Comparison of ENCODE assay signal across 8 mouse cellular contexts in genomic region chr11:119227591-119227990, GRCm38 (mm10). TPM values are rescaled to one million over a fixed set of nuclear protein-coding genes. Genes with fewer than 3 reads are reported as not detected.
DNase-seq lines count a peak whose midpoint lies in the region; ATAC-seq and TF ChIP-seq lines count a peak whose summit lies in the region.

No protein-coding gene starts in this region.

- H3K27me3 ChIP-seq in erythroblast, embryonic 14.5 days (ENCODE audit: control insufficient read depth), result peaks cover 57% of the 10 kb centered on the region
- 0 out of 2 replicates have a peak, but pooled peaks cover 3% of the 10 kb centered on the region for H3K27me3 ChIP-seq in ES-Bruce4 (ENCODE audit: control insufficient read depth, insufficient read depth, low read length, poor library complexity, severe bottlenecking)
- H3K27me3 ChIP-seq in heart, embryonic 15.5 days, result peaks cover 11% of the 10 kb centered on the region

- H3K36me3 ChIP-seq in erythroblast, embryonic 14.5 days (ENCODE audit: control insufficient read depth), result no peaks in the 10 kb centered on the region
- H3K36me3 ChIP-seq in ES-Bruce4 (ENCODE audit: control insufficient read depth, insufficient read depth, low read length, poor library complexity, severe bottlenecking), result no peaks in the 10 kb centered on the region
- H3K36me3 ChIP-seq in heart, embryonic 15.5 days, result no peaks in the 10 kb centered on the region
- H3K36me3 ChIP-seq in macrophage (ENCODE audit: inconsistent target), result no peaks in the 10 kb centered on the region

- no peaks in the 10 kb centered on the region for H3K9me3 ChIP-seq in erythroblast, embryonic 14.5 days (ENCODE audit: control insufficient read depth, low read length)
- H3K9me3 ChIP-seq in ES-Bruce4 (replicated peaks; ENCODE audit: control insufficient read depth, insufficient read depth, low read length, poor library complexity, severe bottlenecking), result no peaks in the 10 kb centered on the region
- H3K9me3 ChIP-seq in heart, embryonic 15.5 days (replicated peaks), result no peaks in the 10 kb centered on the region

- 2% methylated on average over 12 of the region's 12 CpGs for WGBS in heart, embryonic 15.5 days
- WGBS in macrophage (ENCODE audit: missing documents), result 1% methylated on average over 12 of the region's 12 CpGs

- no peak for TF ChIP-seq EP300 in ES-Bruce4 (IDR thresholded peaks at IDR 0.05; ENCODE audit: insufficient read depth, low read depth, low read length)

- peak overlapping the region; percentile 64 for H3K9ac ChIP-seq in ES-Bruce4 (ENCODE audit: low read depth, poor library complexity, severe bottlenecking)
- peak overlapping the region; percentile 90 for H3K9ac ChIP-seq in heart, embryonic 15.5 days

- no peak for ATAC-seq in erythroblast, adult 5-6 weeks (replicated peaks; ENCODE audit: low FRiP score, poor library complexity, severe bottlenecking)
- ATAC-seq in heart, embryonic 15.5 days (replicated peaks; ENCODE audit: insufficient number of reproducible peaks, insufficient read depth, low FRiP score, low read depth), result no peak

- TF ChIP-seq POLR2A in ES-Bruce4 (IDR thresholded peaks at IDR 0.05; ENCODE audit: insufficient read depth, low read length), result no peak

- no peak for TF ChIP-seq CTCF in ES-Bruce4 (IDR thresholded peaks at IDR 0.05; ENCODE audit: low read depth, low read length)

- peaks cover 5% of the 10 kb centered on the region; the same call in 1 of the 2 replicates for H3K79me2 ChIP-seq in macrophage (ENCODE audit: inconsistent target)

- no peak for DNase-seq in thymus, postnatal 36 days
- DNase-seq in urinary bladder, postnatal 10 days (ENCODE audit: low spot score), result no peak
- no peak for DNase-seq in kidney, postnatal 10 days

- peak overlapping the region; percentile 99 for H3K4me2 ChIP-seq in heart, embryonic 15.5 days

- H3K27ac ChIP-seq in ES-Bruce4 (ENCODE audit: insufficient read depth, low read length) (no peak overlapping the region), macrophage (no peak overlapping the region)
- H3K27ac ChIP-seq in heart, embryonic 15.5 days, result peak overlapping the region; percentile 75

- peak overlapping the region; percentile 51 for H3K4me3 ChIP-seq in erythroblast, embryonic 14.5 days (replicated peaks)
- H3K4me3 ChIP-seq in ES-Bruce4 (ENCODE audit: low read depth, low read length) (peak overlapping the region; percentile 83), macrophage (ENCODE audit: inconsistent target) (peak overlapping the region; percentile 39)
- H3K4me3 ChIP-seq in heart, embryonic 15.5 days, result peak overlapping the region; percentile 86

- H3K4me1 ChIP-seq in erythroblast, embryonic 14.5 days (ENCODE audit: control insufficient read depth), result peaks cover 14% of the 10 kb centered on the region
- H3K4me1 ChIP-seq in ES-Bruce4 (ENCODE audit: control insufficient read depth, insufficient read depth, low read length), result no peaks in the 10 kb centered on the region
- H3K4me1 ChIP-seq in heart, embryonic 15.5 days (replicated peaks), result peaks cover 40% of the 10 kb centered on the region

RNA-seq across cellular contexts. Expression of gene Tbc1d16, which starts 0.7 kb away (rescaled TPM):
- polyA plus RNA-seq in erythroblast, embryonic 14.5 days (2012), result 0.01 TPM in 2 replicates
- total RNA-seq in erythroblast, adult 5-6 weeks (2015; ENCODE audit: low replicate concordance), result 0.38 TPM in 1 of 2 replicates, not detected in the other
- 0.09 and 0.42 TPM in 2 replicates for total RNA-seq in erythroblast, adult 5-6 weeks (2017; ENCODE audit: low replicate concordance)
- polyA plus RNA-seq in ES-Bruce4 (2011; ENCODE audit: insufficient read depth, insufficient read length, low read depth, missing spikeins), result 15.8 and 15.9 TPM in 2 replicates
- 16.1 and 19.7 TPM in 2 replicates for polyA plus RNA-seq in heart, embryonic 15.5 days (2015; fragmentation: Nextera tagmentation; extraction: Ambion mirVana)
- 10 to 100 TPM in 8 of 26 experiments, 1 to 10 TPM in 18; 1.0 to 19.4 (median 8.6) TPM for total RNA-seq in macrophage (2018; cell fraction: chromatin; rRNA removed)
- 10 to 100 TPM in 1 of 26 experiments, 1 to 10 TPM in 25; 1.7 to 10.2 (median 3.2) TPM for total RNA-seq in macrophage (2018; cell fraction: cytosol; rRNA removed)
- total RNA-seq in macrophage (2018; cell fraction: nucleus; rRNA removed), result 10 to 100 TPM in 9 of 26 experiments, 1 to 10 TPM in 17; 1.7 to 16.9 (median 5.6) TPM
- polyA plus RNA-seq in macrophage (2018), result 3.2 to 6.5 TPM (median 4.1 TPM) in 3 replicates

RNA-seq across cellular contexts. Expression of gene Ccdc40, which starts 0.8 kb away (rescaled TPM):
- 0.07 TPM in 1 of 2 replicates, not detected in the other for polyA plus RNA-seq in erythroblast, embryonic 14.5 days (2012)
- not detected in 2 replicates for total RNA-seq in erythroblast, adult 5-6 weeks (2015; ENCODE audit: low replicate concordance)
- total RNA-seq in erythroblast, adult 5-6 weeks (2017; ENCODE audit: low replicate concordance), result 0.56 and 1.5 TPM in 2 replicates
- polyA plus RNA-seq in ES-Bruce4 (2011; ENCODE audit: insufficient read depth, insufficient read length, low read depth, missing spikeins) (4.1 and 8.1 TPM in 2 replicates), macrophage (2018) (0.67 to 1.2 TPM (median 0.70 TPM) in 3 replicates)
- 1.3 and 2.5 TPM in 2 replicates for polyA plus RNA-seq in heart, embryonic 15.5 days (2015; fragmentation: Nextera tagmentation; extraction: Ambion mirVana)
- total RNA-seq in macrophage (2018; cell fraction: chromatin; rRNA removed), result 1 to 10 TPM in 20 of 26 experiments, under 1 TPM in 5, not detected in 1; 0.25 to 8.4 (median 2.0) TPM
- total RNA-seq in macrophage (2018; cell fraction: cytosol; rRNA removed), result 1 to 10 TPM in 3 of 26 experiments, under 1 TPM in 23; 0.33 to 1.3 (median 0.78) TPM
- 1 to 10 TPM in 13 of 26 experiments, under 1 TPM in 10, not detected in 3; 0.30 to 2.8 (median 1.2) TPM for total RNA-seq in macrophage (2018; cell fraction: nucleus; rRNA removed)

RNA-seq across cellular contexts. Expression of gene Gaa, which starts 40.1 kb away (rescaled TPM):
- polyA plus RNA-seq in erythroblast, embryonic 14.5 days (2012), result 1.2 and 1.5 TPM in 2 replicates
- 4.6 and 10.6 TPM in 2 replicates for total RNA-seq in erythroblast, adult 5-6 weeks (2015; ENCODE audit: low replicate concordance)
- 5.5 and 7.1 TPM in 2 replicates for total RNA-seq in erythroblast, adult 5-6 weeks (2017; ENCODE audit: low replicate concordance)
- polyA plus RNA-seq in ES-Bruce4 (2011; ENCODE audit: insufficient read depth, insufficient read length, low read depth, missing spikeins), result 42.3 and 50.4 TPM in 2 replicates
- 74.7 and 97.9 TPM in 2 replicates for polyA plus RNA-seq in heart, embryonic 15.5 days (2015; fragmentation: Nextera tagmentation; extraction: Ambion mirVana)
- total RNA-seq in macrophage (2018; cell fraction: chromatin; rRNA removed), result 100 to 1,000 TPM in 2 of 26 experiments, 10 to 100 TPM in 24; 22.4 to 108 (median 52.3) TPM
- 100 to 1,000 TPM in 12 of 26 experiments, 10 to 100 TPM in 14; 62.7 to 145 (median 98.3) TPM for total RNA-seq in macrophage (2018; cell fraction: cytosol; rRNA removed)
- 100 to 1,000 TPM in 23 of 26 experiments, 10 to 100 TPM in 3; 49.1 to 209 (median 135) TPM for total RNA-seq in macrophage (2018; cell fraction: nucleus; rRNA removed)
- polyA plus RNA-seq in macrophage (2018), result 61.8 to 138 TPM (median 92.6 TPM) in 3 replicates

Comparison
In these comparisons a context has a peak if more than half of its experiments do, and no peak if none do; other contexts are left out.
1. RNA of gene Gaa, which starts 40.1 kb away (polyA plus RNA-seq): 61.8 to 138 TPM in macrophage, 74.7 to 97.9 TPM in heart, embryonic 15.5 days and 42.3 to 50.4 TPM in ES-Bruce4; 1.2 to 1.5 TPM in erythroblast, embryonic 14.5 days; every median in the first group is over 10 times any median in the second.
2. Peak in every context shown above with its lines, with median percentiles within 50 percentile points of each other: H3K4me3 ChIP-seq.